Mouse (Mus musculus) embryonic fibroblast, embryonic 13.5 days (primary cell): ENCODE results near the gene Banf2. TPM values are rescaled to one million over a fixed set of nuclear protein-coding genes. Genes with fewer than 3 reads are reported as not detected.

ENCODE experiments used
- H3K27ac ChIP-seq: 2 replicates; pipeline ENCODE4 v1.5.1; 2012; ENCODE audit warnings: low read length, control low read depth, inconsistent platforms; ENCODE audit not compliant: insufficient read depth
- H3K4me1 ChIP-seq: 2 replicates; pipeline ENCODE4 v1.6.1; 2011; ENCODE audit warnings: low read length; ENCODE audit not compliant: control insufficient read depth, insufficient read depth
- H3K4me3 ChIP-seq: 2 replicates; pipeline ENCODE4 v1.5.1; 2011; ENCODE audit warnings: mild to moderate bottlenecking, control low read depth, low read length; ENCODE audit not compliant: insufficient read depth
- CTCF ChIP-seq: IDR thresholded peaks from 2 replicates; pipeline ENCODE4 v1.5.1; 2011; ENCODE audit warnings: mild to moderate bottlenecking, control low read depth, low read length, moderate library complexity, borderline replicate concordance; ENCODE audit not compliant: insufficient read depth
- POLR2A ChIP-seq: IDR thresholded peaks from 2 replicates; pipeline ENCODE4 v1.6.1; 2011; ENCODE audit warnings: low read depth, mild to moderate bottlenecking, control low read depth, low read length, moderate library complexity
- polyA plus RNA-seq: library from polyadenylated mRNA; stranded (reverse); fragments of >200 nt; gene quantifications from 2 replicates; pipeline ENCODE4 v1.2.4, GENCODE M21; 2011; ENCODE audit warnings: low read depth; ENCODE audit not compliant: missing spikeins, insufficient read length

Gene Banf2
- polyA plus RNA-seq, 1 experiment = not detected

- Histone ChIP-seq H3K27ac (no peak overlapping the region), H3K4me3 (no peak overlapping the region), H3K4me1 (no peaks in the 10 kb centered on the region)
- TF ChIP-seq POLR2A (no peak), CTCF (no peak)
Measured at GRCm38 (mm10) chr2:144019971-144020370, 12.9 kb upstream of the Banf2 start.

- H3K27ac ChIP-seq = no peak overlapping the region
- no peaks in the 10 kb centered on the region for H3K4me1 ChIP-seq
- no peak overlapping the region for H3K4me3 ChIP-seq
- TF ChIP-seq POLR2A = no peak
- TF ChIP-seq CTCF = no peak
Measured at GRCm38 (mm10) chr2:144022441-144022840, 10.4 kb upstream of the Banf2 start.

GRCm38 (mm10) chr2:144025361-144025760 lies 7.5 kb upstream of the Banf2 start:
- TF ChIP-seq POLR2A (no peak), CTCF (no peak)
- no peaks in the 10 kb centered on the region for H3K4me1 ChIP-seq
- no peak overlapping the region for H3K4me3 ChIP-seq
- H3K27ac ChIP-seq = no peak overlapping the region

GRCm38 (mm10) chr2:144026456-144026855 lies 6.4 kb upstream of the Banf2 start:
- Histone ChIP-seq H3K4me1 (no peaks in the 10 kb centered on the region), H3K4me3 (no peak overlapping the region), H3K27ac (no peak overlapping the region)
- TF ChIP-seq CTCF (no peak), POLR2A (no peak)

DNA sequence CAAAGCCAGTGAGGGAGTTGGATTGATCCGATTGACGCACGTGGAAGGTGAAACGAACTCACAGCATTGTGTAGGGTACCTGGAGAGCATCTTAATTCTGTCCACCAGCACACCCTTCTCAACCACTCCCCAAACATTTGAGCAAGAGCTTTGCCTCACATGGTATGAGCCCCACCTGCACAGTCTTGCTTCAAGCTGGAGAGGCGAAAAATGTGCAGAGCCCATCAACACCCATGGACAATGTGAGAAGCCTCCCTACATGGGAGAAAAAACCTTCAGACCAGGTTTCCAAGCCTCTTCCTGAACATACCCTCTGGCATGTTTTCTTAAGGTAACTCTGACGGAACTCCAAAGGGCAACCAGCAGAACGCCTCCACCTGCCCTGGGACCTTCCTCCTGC lies 2.1 kb upstream of the Banf2 start:
- TF ChIP-seq CTCF (no peak), POLR2A (no peak)
- no peak overlapping the region for H3K4me3 ChIP-seq
- no peaks in the 10 kb centered on the region for H3K4me1 ChIP-seq
- H3K27ac ChIP-seq = no peak overlapping the region

GRCm38 (mm10) chr2:144044726-144045125 lies 11.9 kb downstream of the Banf2 start:
- no peaks in the 10 kb centered on the region for H3K4me1 ChIP-seq
- H3K27ac ChIP-seq = no peak overlapping the region
- TF ChIP-seq CTCF (no peak), POLR2A (no peak)
- H3K4me3 ChIP-seq = no peak overlapping the region

DNA sequence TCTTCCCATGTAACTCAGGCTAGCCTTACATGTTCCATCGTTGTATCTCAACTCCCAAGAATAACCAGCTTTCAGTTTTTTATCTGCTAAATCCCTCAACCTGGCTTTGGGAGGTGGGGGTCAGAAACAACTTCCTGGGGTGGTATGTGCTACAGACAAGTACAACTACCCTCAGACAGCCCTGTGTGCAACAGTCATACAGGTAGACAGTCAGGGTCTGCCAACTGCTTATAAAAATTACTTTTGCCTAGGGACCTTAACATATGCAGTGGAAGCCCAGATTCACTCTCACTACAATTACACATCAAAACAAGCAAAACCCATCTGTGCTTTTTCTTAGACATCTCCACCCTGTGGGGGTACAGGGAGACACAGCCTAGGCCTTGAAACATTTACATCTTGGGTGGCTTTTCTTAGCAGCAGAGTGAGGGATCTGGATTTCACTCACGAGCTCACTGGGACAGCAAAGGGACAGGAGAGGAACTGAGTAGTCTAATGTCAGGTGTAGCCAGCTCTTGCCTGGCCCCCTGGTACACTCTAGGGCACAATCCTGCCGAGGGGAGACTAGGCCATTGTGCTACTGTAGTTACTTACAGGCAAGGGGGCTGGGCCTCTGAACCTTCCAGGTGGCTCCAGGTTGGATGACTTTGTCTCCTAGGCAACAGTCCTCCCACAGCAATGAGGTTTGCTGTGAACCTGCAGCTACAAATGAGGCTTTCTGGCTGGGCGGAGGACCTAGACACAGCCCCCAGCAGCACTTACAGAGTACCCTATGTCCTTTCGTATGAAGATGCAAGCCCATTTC lies 13.1 kb downstream of the Banf2 start:
- H3K27ac ChIP-seq = no peak overlapping the region
- H3K4me1 ChIP-seq = no peaks in the 10 kb centered on the region
- TF ChIP-seq POLR2A = no peak
- no peak for TF ChIP-seq CTCF
- no peak overlapping the region for H3K4me3 ChIP-seq

GRCm38 (mm10) chr2:144046916-144047315 lies 14.1 kb downstream of the Banf2 start:
- Histone ChIP-seq H3K4me1 (no peaks in the 10 kb centered on the region), H3K27ac (no peak overlapping the region), H3K4me3 (no peak overlapping the region)
- TF ChIP-seq POLR2A = no peak
- TF ChIP-seq CTCF = no peak

DNA sequence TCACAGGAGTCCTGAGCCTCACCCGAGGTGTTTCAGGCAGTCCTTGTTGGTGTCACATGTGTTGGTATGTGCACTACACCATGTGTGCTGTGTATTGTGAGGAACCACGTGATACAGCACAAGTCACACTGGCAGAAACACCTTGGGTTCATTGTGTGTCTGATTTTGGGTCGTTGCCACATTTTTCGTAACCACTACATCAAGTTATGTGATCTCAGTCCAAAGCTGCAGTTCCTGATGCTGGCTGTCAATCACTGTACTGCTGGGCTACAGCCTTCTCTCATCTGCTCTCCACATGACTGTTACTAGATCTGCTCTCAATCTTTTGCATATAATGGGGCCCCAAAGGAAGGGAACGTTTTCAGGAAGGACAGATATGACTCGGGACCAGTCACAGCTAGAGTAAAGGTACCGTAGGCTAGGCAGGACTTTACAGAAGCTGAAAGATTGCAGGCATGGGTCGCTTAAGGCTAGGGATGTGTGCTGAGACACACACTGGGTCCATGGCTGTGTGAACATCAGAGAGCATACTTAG lies 17.4 kb downstream of the Banf2 start:
- H3K27ac ChIP-seq = no peak overlapping the region
- H3K4me1 ChIP-seq = no peaks in the 10 kb centered on the region
- no peak overlapping the region for H3K4me3 ChIP-seq
- TF ChIP-seq CTCF = no peak
- no peak for TF ChIP-seq POLR2A

DNA sequence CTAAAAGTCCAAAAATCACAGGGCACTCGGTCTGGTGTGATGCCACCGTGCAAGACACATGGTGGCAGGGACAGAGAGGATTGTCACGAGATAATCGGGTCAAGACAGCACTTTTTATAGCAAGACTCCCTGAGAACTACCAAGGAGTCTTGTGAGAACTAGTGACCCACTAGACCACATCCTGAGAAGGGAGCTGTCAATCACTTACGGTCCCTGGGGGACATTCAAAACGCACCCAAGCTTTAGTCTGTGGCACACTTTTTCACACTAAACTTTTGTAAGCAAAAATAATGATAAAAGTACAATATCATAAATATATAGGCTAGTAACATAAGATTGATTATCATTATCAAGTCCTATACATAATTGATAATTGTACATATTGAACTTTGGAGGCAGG lies 18.0 kb downstream of the Banf2 start:
- no peak for TF ChIP-seq CTCF
- no peak for TF ChIP-seq POLR2A
- Histone ChIP-seq H3K4me3 (no peak overlapping the region), H3K27ac (no peak overlapping the region), H3K4me1 (no peaks in the 10 kb centered on the region)
